ENCODE assay signal across 31 mouse cellular contexts in the genomic region with DNA sequence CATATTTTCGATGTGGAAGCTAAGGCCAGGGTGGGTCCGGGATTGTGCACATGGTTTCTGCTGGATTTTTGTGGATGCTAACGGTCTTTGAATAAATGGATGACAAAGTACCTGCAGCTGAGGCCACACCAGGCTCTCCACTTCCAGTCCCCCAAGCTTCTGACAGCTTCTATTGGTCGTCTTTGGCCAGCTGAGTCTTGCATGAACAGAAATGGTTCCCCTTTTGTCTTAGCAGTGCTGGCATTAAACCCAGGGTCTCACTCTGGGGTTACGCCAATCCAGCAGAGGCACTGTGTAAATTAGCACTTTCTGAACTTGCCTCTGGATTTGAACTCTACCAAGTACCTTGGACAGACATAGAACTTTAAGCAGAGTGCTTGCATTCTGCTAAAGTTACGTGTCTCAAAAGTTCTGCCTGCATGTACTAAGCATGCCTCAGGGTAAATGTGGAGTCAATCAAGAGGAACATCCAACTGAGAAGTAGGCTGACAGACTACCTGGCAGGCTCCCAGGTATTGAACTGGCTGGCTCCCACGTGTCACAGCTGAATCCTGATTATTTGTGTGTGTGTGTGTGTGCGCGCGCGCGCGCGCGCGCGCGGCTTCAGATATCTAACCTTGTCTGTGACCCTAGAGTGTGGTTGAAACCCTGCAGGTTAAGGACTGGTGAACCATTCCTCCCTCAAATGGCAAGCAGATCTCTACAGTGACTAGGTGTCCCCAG. TPM values are rescaled to one million over a fixed set of nuclear protein-coding genes. Genes with fewer than 3 reads are reported as not detected.
DNase-seq lines count a peak whose midpoint lies in the region; ATAC-seq and TF ChIP-seq lines count a peak whose summit lies in the region.
"Had no signal": no experiment of that assay in that cellular context is flagged by ENCODE, and none has a peak within 500 bp of the region (broad histone marks: within the 10 kb centered on the region; RNA-seq: fewer than 3 reads in every experiment).

No protein-coding gene starts in this region.

- H3K27me3 ChIP-seq in embryonic facial prominence, embryonic 14.5 days (replicated peaks; ENCODE audit: control insufficient read depth, insufficient read depth, low read length), result no peaks in the 10 kb centered on the region
- no peaks in the 10 kb centered on the region for H3K27me3 ChIP-seq in embryonic facial prominence, embryonic 10.5 days (replicated peaks; ENCODE audit: low read depth, poor library complexity, severe bottlenecking)
- no peaks in the 10 kb centered on the region for H3K27me3 ChIP-seq in kidney, adult 2 months (replicated peaks; ENCODE audit: control insufficient read depth, insufficient read depth, low read length)
- H3K27me3 ChIP-seq: CH12.LX; embryonic facial prominence, embryonic 12.5 days; forebrain, embryonic 13.5 days; heart, embryonic 13.5 days; hindbrain, embryonic 12.5 days; hindbrain, embryonic 15.5 days; intestine, embryonic 15.5 days had no signal

- peaks cover 5% of the 10 kb centered on the region; the same call in 1 of the 2 replicates for H3K9me3 ChIP-seq in embryonic facial prominence, embryonic 14.5 days (ENCODE audit: control insufficient read depth, low read length)
- H3K9me3 ChIP-seq in embryonic facial prominence, embryonic 10.5 days, result no peaks in the 10 kb centered on the region
- H3K9me3 ChIP-seq: embryonic facial prominence, embryonic 12.5 days; heart, embryonic 10.5 days; heart, embryonic 13.5 days; hindbrain, embryonic 15.5 days; intestine, embryonic 15.5 days had no signal

- no peak for TF ChIP-seq CTCF in kidney, adult 2 months (conservative IDR thresholded peaks at IDR 0.05; ENCODE audit: insufficient read depth, insufficient read length, low read depth, low read length)

- H3K4me1 ChIP-seq in embryonic facial prominence, embryonic 14.5 days (ENCODE audit: control insufficient read depth, insufficient read depth, low read length), result no peaks in the 10 kb centered on the region
- H3K4me1 ChIP-seq in embryonic facial prominence, embryonic 10.5 days, result no peaks in the 10 kb centered on the region
- no peaks in the 10 kb centered on the region for H3K4me1 ChIP-seq in kidney, adult 2 months (ENCODE audit: control insufficient read depth, insufficient read depth, low read length)
- H3K4me1 ChIP-seq: embryonic facial prominence, embryonic 12.5 days; forebrain, embryonic 13.5 days; heart, embryonic 10.5 days; heart, embryonic 13.5 days; hindbrain, embryonic 12.5 days; hindbrain, embryonic 15.5 days; intestine, embryonic 15.5 days had no signal

- no peak overlapping the region for H3K9ac ChIP-seq in embryonic facial prominence, embryonic 14.5 days (ENCODE audit: low read depth, low read length)
- H3K9ac ChIP-seq: embryonic facial prominence, embryonic 12.5 days; forebrain, embryonic 13.5 days; heart, embryonic 13.5 days; hindbrain, embryonic 12.5 days; hindbrain, embryonic 15.5 days; intestine, embryonic 15.5 days had no signal

- DNase-seq in embryonic facial prominence, embryonic 14.5 days (ENCODE audit: low spot score), result peak; percentile 5
- DNase-seq in embryonic facial prominence, embryonic 10.5 days (ENCODE audit: low spot score), result no peak
- DNase-seq in kidney, adult 2 months, result peak; percentile 42
- DNase-seq in kidney, postnatal 10 days, result no peak
- peak; percentile 18 for DNase-seq in NIH3T3 (ENCODE audit: low read depth)
- no peak for DNase-seq in left cerebral cortex, postnatal 4 days
- DNase-seq: adrenal gland, adult 2 months; B cell, adult 2 months; cerebellum, adult 11 months; cerebellum, adult 8-10 months; gastrocnemius, postnatal 10 days; gastrocnemius, postnatal 36 days; heart, adult 18-20 months; heart, postnatal 14 days; heart, postnatal 4 days had no signal

- no peaks in the 10 kb centered on the region for H3K36me3 ChIP-seq in embryonic facial prominence, embryonic 14.5 days (ENCODE audit: control insufficient read depth, insufficient read depth, low read length)
- no peaks in the 10 kb centered on the region for H3K36me3 ChIP-seq in embryonic facial prominence, embryonic 10.5 days (replicated peaks)
- H3K36me3 ChIP-seq in kidney, adult 2 months (ENCODE audit: control insufficient read depth, insufficient read depth, low read length), result no peaks in the 10 kb centered on the region
- H3K36me3 ChIP-seq: embryonic facial prominence, embryonic 12.5 days; heart, embryonic 10.5 days; heart, embryonic 13.5 days; hindbrain, embryonic 12.5 days; hindbrain, embryonic 15.5 days; intestine, embryonic 15.5 days had no signal

- H3K27ac ChIP-seq in embryonic facial prominence, embryonic 14.5 days (replicated peaks; ENCODE audit: low read depth, low read length), result no peak overlapping the region
- H3K27ac ChIP-seq in embryonic facial prominence, embryonic 10.5 days (replicated peaks), result no peak overlapping the region
- H3K27ac ChIP-seq in kidney, adult 2 months (ENCODE audit: insufficient read depth, low read depth, low read length), result no peak overlapping the region
- H3K27ac ChIP-seq: embryonic facial prominence, embryonic 12.5 days; forebrain, embryonic 13.5 days; heart, embryonic 10.5 days; heart, embryonic 13.5 days; hindbrain, embryonic 12.5 days; hindbrain, embryonic 15.5 days; intestine, embryonic 15.5 days had no signal

- ATAC-seq in embryonic facial prominence, embryonic 14.5 days (ENCODE audit: low read depth), result no peak
- peak; percentile 67 for ATAC-seq in megakaryocyte, adult 5-6 weeks (ENCODE audit: poor library complexity, severe bottlenecking)
- ATAC-seq: forebrain, embryonic 13.5 days; forebrain, embryonic 16.5 days; intestine, embryonic 15.5 days had no signal

- WGBS in embryonic facial prominence, embryonic 14.5 days, result 89% methylated on average over 18 of the region's 18 CpGs
- 89% methylated on average over 18 of the region's 18 CpGs for WGBS in embryonic facial prominence, embryonic 10.5 days
- 80% methylated on average over 18 of the region's 18 CpGs for WGBS in kidney, adult 2 months

- no peak for TF ChIP-seq POLR2A in kidney, adult 2 months (IDR thresholded peaks at IDR 0.05; ENCODE audit: low read depth, low read length)

- intact Hi-C loops in left cerebral cortex, postnatal 4 days (cut with DNase I), result no loop called here

- H3K4me3 ChIP-seq in embryonic facial prominence, embryonic 14.5 days (ENCODE audit: low read depth, low read length), result no peak overlapping the region
- no peak overlapping the region for H3K4me3 ChIP-seq in embryonic facial prominence, embryonic 10.5 days
- H3K4me3 ChIP-seq in kidney, adult 2 months (ENCODE audit: insufficient read depth, low read depth, low read length), result no peak overlapping the region
- H3K4me3 ChIP-seq: embryonic facial prominence, embryonic 12.5 days; erythroblast, embryonic 14.5 days; forebrain, embryonic 13.5 days; heart, embryonic 10.5 days; heart, embryonic 13.5 days; hindbrain, embryonic 12.5 days; hindbrain, embryonic 15.5 days; intestine, embryonic 15.5 days had no signal

- H3K4me2 ChIP-seq in embryonic facial prominence, embryonic 14.5 days (ENCODE audit: low read depth, low read length), result no peak overlapping the region
- H3K4me2 ChIP-seq: embryonic facial prominence, embryonic 12.5 days; forebrain, embryonic 13.5 days; heart, embryonic 13.5 days; hindbrain, embryonic 12.5 days; hindbrain, embryonic 15.5 days; intestine, embryonic 15.5 days had no signal

RNA-seq across cellular contexts. Expression of a gene that starts 7.3 kb away (rescaled TPM):
- polyA plus RNA-seq in embryonic facial prominence, embryonic 14.5 days (2014; fragmentation: Nextera tagmentation; extraction: Ambion mirVana), result 112 TPM in 2 replicates
- polyA plus RNA-seq in embryonic facial prominence, embryonic 10.5 days (2016; fragmentation: Nextera tagmentation; extraction: Ambion mirVana), result 67.0 and 70.7 TPM in 2 replicates
- 56.0 and 57.2 TPM in 2 replicates for polyA plus RNA-seq in kidney, adult 2 months (2012; rRNA removed)
- total RNA-seq in megakaryocyte, adult 5-6 weeks (2015), result 107 and 111 TPM in 2 replicates
- total RNA-seq in megakaryocyte, adult 5-6 weeks (2017), result 93.2 and 110 TPM in 2 replicates
- 10 to 100 TPM; 99.3 to 99.7 TPM for total RNA-seq in left cerebral cortex, postnatal 4 days (2021)

RNA-seq across cellular contexts. Expression of a gene that starts 10.6 kb away (rescaled TPM):
- not detected in 2 replicates for polyA plus RNA-seq in embryonic facial prominence, embryonic 14.5 days (2014; fragmentation: Nextera tagmentation; extraction: Ambion mirVana)
- polyA plus RNA-seq in embryonic facial prominence, embryonic 10.5 days (2016; fragmentation: Nextera tagmentation; extraction: Ambion mirVana), result not detected in 2 replicates
- polyA plus RNA-seq in kidney, adult 2 months (2012; rRNA removed), result not detected in 2 replicates
- not detected in 2 replicates for total RNA-seq in megakaryocyte, adult 5-6 weeks (2015)
- total RNA-seq in megakaryocyte, adult 5-6 weeks (2017), result not detected in 2 replicates
- not detected for total RNA-seq in left cerebral cortex, postnatal 4 days (2021)
- total RNA-seq: adrenal gland, adult 2 months; adrenal gland, postnatal 14 days; adrenal gland, postnatal 4 days; CH12.LX; gastrocnemius, adult 18-20 months; gastrocnemius, postnatal 10 days; gastrocnemius, postnatal 36 days; heart, adult 18-20 months; heart, postnatal 14 days; heart, postnatal 4 days had no signal
- polyA plus RNA-seq: adrenal gland, adult 2 months; embryonic facial prominence, embryonic 12.5 days; erythroblast, embryonic 14.5 days; forebrain, embryonic 13.5 days; forebrain, embryonic 16.5 days; G1E; heart, embryonic 10.5 days; heart, embryonic 13.5 days; heart, embryonic 16.5 days; hindbrain, embryonic 12.5 days; hindbrain, embryonic 15.5 days; intestine, embryonic 15.5 days had no signal

RNA-seq across cellular contexts. Expression of a gene that starts 49.3 kb away (rescaled TPM):
- polyA plus RNA-seq in embryonic facial prominence, embryonic 14.5 days (2014; fragmentation: Nextera tagmentation; extraction: Ambion mirVana), result 298 and 302 TPM in 2 replicates
- 355 and 365 TPM in 2 replicates for polyA plus RNA-seq in embryonic facial prominence, embryonic 10.5 days (2016; fragmentation: Nextera tagmentation; extraction: Ambion mirVana)
- 189 and 213 TPM in 2 replicates for polyA plus RNA-seq in kidney, adult 2 months (2012; rRNA removed)
- total RNA-seq in megakaryocyte, adult 5-6 weeks (2015), result 122 and 132 TPM in 2 replicates
- total RNA-seq in megakaryocyte, adult 5-6 weeks (2017), result 88.3 and 104 TPM in 2 replicates
- total RNA-seq in left cerebral cortex, postnatal 4 days (2021), result 10 to 100 TPM; 58.9 to 81.0 TPM

RNA-seq across cellular contexts. Expression of a gene that starts 49.3 kb away (rescaled TPM):
- polyA plus RNA-seq in embryonic facial prominence, embryonic 14.5 days (2014; fragmentation: Nextera tagmentation; extraction: Ambion mirVana), result 45.2 and 46.0 TPM in 2 replicates
- polyA plus RNA-seq in embryonic facial prominence, embryonic 10.5 days (2016; fragmentation: Nextera tagmentation; extraction: Ambion mirVana), result 47.5 and 51.2 TPM in 2 replicates
- 4.3 and 6.9 TPM in 2 replicates for polyA plus RNA-seq in kidney, adult 2 months (2012; rRNA removed)
- 34.7 and 37.1 TPM in 2 replicates for total RNA-seq in megakaryocyte, adult 5-6 weeks (2015)
- total RNA-seq in megakaryocyte, adult 5-6 weeks (2017), result 80.2 and 97.7 TPM in 2 replicates
- total RNA-seq in left cerebral cortex, postnatal 4 days (2021), result 10 to 100 TPM; 42.8 to 44.2 TPM

Comparison
In these comparisons a context has a peak if more than half of its experiments do, and no peak if none do; other contexts are left out.
1. DNase-seq: peak in embryonic facial prominence, embryonic 14.5 days (single experiment), kidney, adult 2 months (single experiment) and NIH3T3 (single experiment); none in embryonic facial prominence, embryonic 10.5 days (single experiment), kidney, postnatal 10 days (single experiment) and left cerebral cortex, postnatal 4 days (single experiment).